Mouse (Mus musculus) E14TG2a.4 (cell line): Measurements from ENCODE around the gene Mamdc2.

Experiments
- CTCF ChIP-seq: conservative IDR thresholded peaks from 2 replicates; pipeline ENCODE4 v1.5.1; 2014; ENCODE audit warnings: low read length
- NANOG ChIP-seq: IDR thresholded peaks from 2 replicates; pipeline ENCODE4 v1.6.1; 2014; ENCODE audit warnings: borderline replicate concordance, low read length, mixed read lengths
- POU5F1 ChIP-seq: IDR thresholded peaks from 2 replicates; pipeline ENCODE4 v1.6.1; 2014; ENCODE audit warnings: low read length, borderline replicate concordance

GRCm38 (mm10) chr19:23329346-23329745 is 118.9 kb downstream of the Mamdc2 start:
- no peak for TF ChIP-seq CTCF
- no peak for TF ChIP-seq POU5F1
- no peak for TF ChIP-seq NANOG
